Mouse (Mus musculus) ES-E14 (cell line): Measurements from ENCODE around the gene Disc1.

ENCODE experiments used
- CHD2 ChIP-seq: IDR thresholded peaks from 2 replicates; pipeline ENCODE4 v1.6.1; 2014; ENCODE audit warnings: mild to moderate bottlenecking, low read depth, low read length, inconsistent platforms
- HCFC1 ChIP-seq: IDR thresholded peaks from 2 replicates; pipeline ENCODE4 v1.6.1; 2012; ENCODE audit warnings: low read length, inconsistent platforms, borderline replicate concordance; ENCODE audit not compliant: insufficient read depth
- ZC3H11A ChIP-seq: IDR thresholded peaks from 2 replicates; pipeline ENCODE4 v1.6.1; 2012; ENCODE audit warnings: low read depth, mild to moderate bottlenecking, inconsistent platforms, low read length, borderline replicate concordance
- ZNF384 ChIP-seq: IDR thresholded peaks from 2 replicates; pipeline ENCODE4 v1.6.1; 2012; ENCODE audit warnings: low read depth, low read length, inconsistent platforms

DNA sequence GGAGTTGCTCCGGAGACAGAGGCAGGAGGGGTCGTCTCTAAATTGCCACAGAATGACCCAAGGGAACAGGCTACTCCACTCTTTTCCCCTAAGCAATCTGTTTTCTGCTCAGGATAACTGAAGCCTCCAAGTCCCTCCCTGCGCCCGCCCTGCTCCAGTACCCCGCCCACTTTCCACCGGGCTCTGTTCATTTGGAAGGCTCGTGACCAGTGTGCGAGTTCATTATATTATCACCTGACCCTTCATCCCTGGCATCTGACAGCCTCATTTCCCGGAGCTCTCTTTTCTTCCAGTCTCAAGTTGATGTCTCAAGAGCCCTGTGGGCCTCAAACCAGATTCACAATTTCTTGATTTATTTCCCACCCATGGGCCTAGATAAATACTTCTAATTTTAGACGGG is 237.5 kb downstream of the Disc1 start:
- TF ChIP-seq HCFC1 (no peak), ZC3H11A (no peak), ZNF384 (no peak), CHD2 (no peak)
